ENCODE assay signal across 27 mouse cellular contexts in genomic region chr13:20523671-20524070, GRCm38 (mm10).
"Had no signal": no experiment of that assay in that cellular context is flagged by ENCODE, and none has a peak within 500 bp of the region (broad histone marks: within the 10 kb centered on the region; RNA-seq: fewer than 3 reads in every experiment).

No protein-coding gene starts in this region.

- H3K27me3 ChIP-seq: embryonic facial prominence, embryonic 12.5 days; embryonic facial prominence, embryonic 13.5 days; embryonic facial prominence, embryonic 15.5 days; forebrain, embryonic 12.5 days; forebrain, embryonic 13.5 days; forebrain, embryonic 15.5 days had no signal

- DNase-seq: cerebellum, adult 18-20 months; cerebellum, adult 2 months; cerebellum, adult 8-10 months; cerebellum, adult 9-10 months; cerebellum, adult 9-11 months; cerebellum, postnatal 10 days; cerebellum, postnatal 14 days; cerebellum, postnatal 25 days; embryo, embryonic 11 days; forebrain, postnatal 0 days; gastrocnemius, adult 2 months; gastrocnemius, postnatal 10 days; gastrocnemius, postnatal 14 days; gastrocnemius, postnatal 25 days; gastrocnemius, postnatal 36 days; heart, adult 11 months had no signal

- H3K9ac ChIP-seq: embryonic facial prominence, embryonic 12.5 days; embryonic facial prominence, embryonic 13.5 days; embryonic facial prominence, embryonic 15.5 days; forebrain, embryonic 12.5 days; forebrain, embryonic 13.5 days; forebrain, embryonic 15.5 days; forebrain, postnatal 0 days had no signal

- H3K36me3 ChIP-seq: embryonic facial prominence, embryonic 10.5 days; embryonic facial prominence, embryonic 12.5 days; embryonic facial prominence, embryonic 13.5 days; embryonic facial prominence, embryonic 15.5 days; forebrain, embryonic 10.5 days; forebrain, embryonic 12.5 days; forebrain, embryonic 15.5 days had no signal

- H3K4me2 ChIP-seq: embryonic facial prominence, embryonic 12.5 days; embryonic facial prominence, embryonic 13.5 days; embryonic facial prominence, embryonic 15.5 days; forebrain, embryonic 12.5 days; forebrain, embryonic 13.5 days; forebrain, embryonic 15.5 days had no signal

- H3K4me1 ChIP-seq: embryonic facial prominence, embryonic 10.5 days; embryonic facial prominence, embryonic 12.5 days; embryonic facial prominence, embryonic 15.5 days; forebrain, embryonic 10.5 days; forebrain, embryonic 12.5 days had no signal

- H3K9me3 ChIP-seq: embryonic facial prominence, embryonic 10.5 days; embryonic facial prominence, embryonic 12.5 days; embryonic facial prominence, embryonic 13.5 days; embryonic facial prominence, embryonic 15.5 days; forebrain, embryonic 10.5 days; forebrain, embryonic 12.5 days; forebrain, embryonic 13.5 days; forebrain, embryonic 15.5 days had no signal

- H3K4me3 ChIP-seq: embryonic facial prominence, embryonic 10.5 days; embryonic facial prominence, embryonic 12.5 days; embryonic facial prominence, embryonic 13.5 days; embryonic facial prominence, embryonic 15.5 days; erythroblast, embryonic 14.5 days; forebrain, embryonic 10.5 days; forebrain, embryonic 12.5 days; forebrain, embryonic 13.5 days; forebrain, embryonic 15.5 days; gastrocnemius, adult 2 months had no signal

- H3K27ac ChIP-seq: embryonic facial prominence, embryonic 10.5 days; embryonic facial prominence, embryonic 12.5 days; embryonic facial prominence, embryonic 13.5 days; embryonic facial prominence, embryonic 15.5 days; forebrain, embryonic 10.5 days; forebrain, embryonic 12.5 days; forebrain, embryonic 13.5 days; forebrain, embryonic 15.5 days; gastrocnemius, adult 2 months had no signal

- ATAC-seq: forebrain, embryonic 13.5 days; forebrain, embryonic 14.5 days; forebrain, embryonic 15.5 days; forebrain, embryonic 16.5 days; forebrain, postnatal 0 days had no signal
